Mouse (Mus musculus): ENCODE data around the gene Tardbp. TPM values are rescaled to one million over a fixed set of nuclear protein-coding genes. Genes with fewer than 3 reads are reported as not detected.

Tardbp gene
- total and polyA plus RNA-seq, 3 experiments: 176 to 618 (median 341) TPM

DNA sequence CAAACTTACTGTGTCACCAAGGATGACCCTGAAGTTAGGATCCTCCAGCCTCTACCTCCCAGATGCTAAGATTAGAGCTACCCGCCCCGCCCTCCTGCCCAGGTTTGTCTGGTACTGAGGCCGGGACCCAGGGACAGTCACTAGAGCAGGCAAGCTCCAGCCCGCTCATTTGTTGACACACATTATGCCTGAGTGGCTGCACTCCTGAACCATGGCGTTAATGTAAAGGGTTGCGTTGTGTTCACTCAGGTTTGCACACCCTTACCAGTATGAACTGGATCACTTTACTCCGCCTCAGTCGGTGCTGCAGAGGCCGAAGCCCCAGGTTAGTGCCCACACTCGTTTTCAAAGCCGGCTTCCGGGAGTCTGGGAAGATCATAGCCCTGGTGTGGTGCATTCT lies 63.2 kb downstream of the Tardbp start:
- H3K4me3 ChIP-seq (replicated peaks in 1 of 3; ENCODE audit: low read depth in 2 of 3, low read length in 2 of 3, poor library complexity in 1 of 3): no peak overlapping the region
- no peak overlapping the region for H3K9ac ChIP-seq (ENCODE audit: insufficient read depth, low read depth)
- H3K27me3 ChIP-seq (replicated peaks): no peaks in the 10 kb centered on the region
- dilution Hi-C loops (cut with MboI; ENCODE audit: extremely low pct_ligation_motif_present, extremely low pct_unique_long_range_greater_than_20kb, low sequenced_read_pairs): no loop called here
- no peaks in the 10 kb centered on the region for H3K9me3 ChIP-seq (replicated peaks; ENCODE audit: low read length)
- 0 out of 4 replicates have a peak, but pooled peaks cover 0 to 3% of the 10 kb centered on the region in 2 experiments for H3K4me1 ChIP-seq (ENCODE audit: control insufficient read depth in 1 of 2, insufficient read depth in 2 of 2)
- H3K36me3 ChIP-seq (replicated peaks in 1 of 2; ENCODE audit: control insufficient read depth in 1 of 2, insufficient read depth in 1 of 2, low read length in 1 of 2): peaks cover 71 to 82% of the 10 kb centered on the region in 2 experiments
- H3K79me2 ChIP-seq (replicated peaks; ENCODE audit: control insufficient read depth, extremely low read depth, insufficient read depth, poor library complexity, severe bottlenecking): peaks cover 11% of the 10 kb centered on the region; the same call in 1 of the 2 replicates
- H3K27ac ChIP-seq (ENCODE audit: insufficient read depth, low read depth): no peak overlapping the region
- no peak for TF ChIP-seq NRF1 (IDR thresholded peaks at IDR 0.05; ENCODE audit: low read depth, low read length)
- no peak for TF ChIP-seq SIN3A (IDR thresholded peaks at IDR 0.05; ENCODE audit: low read length)
- no peak for TF ChIP-seq EP300 (IDR thresholded peaks at IDR 0.05; ENCODE audit: low read length)
- no peak for TF ChIP-seq MAX (IDR thresholded peaks at IDR 0.05; ENCODE audit: low read length)
- TF ChIP-seq MAFK (IDR thresholded peaks at IDR 0.05; ENCODE audit: insufficient replicate concordance, low read length): no peak
- no peak for TF ChIP-seq IRF4 (IDR thresholded peaks at IDR 0.05; ENCODE audit: low read depth, low read length)
- no peak for TF ChIP-seq ZKSCAN1 (IDR thresholded peaks at IDR 0.05; ENCODE audit: borderline replicate concordance, low read depth, low read length)
- no peak for TF ChIP-seq MYC (IDR thresholded peaks at IDR 0.05; ENCODE audit: low read depth, low read length)
- no peak for TF ChIP-seq CHD1 (IDR thresholded peaks at IDR 0.05; ENCODE audit: low read depth, low read length)
- no peak for TF ChIP-seq TCF12 (IDR thresholded peaks at IDR 0.05; ENCODE audit: low read depth, low read length)
- no peak for TF ChIP-seq SMC3 (IDR thresholded peaks at IDR 0.05; ENCODE audit: low read depth, low read length)
- no peak for TF ChIP-seq ZC3H11A (IDR thresholded peaks at IDR 0.05; ENCODE audit: low read depth, low read length)
- TF ChIP-seq USF1 (IDR thresholded peaks at IDR 0.05; ENCODE audit: low read depth, low read length): no peak
- TF ChIP-seq MXI1 (IDR thresholded peaks at IDR 0.05; ENCODE audit: low read depth, low read length): no peak
- TF ChIP-seq JUN (IDR thresholded peaks at IDR 0.05; ENCODE audit: insufficient read depth, low read depth, low read length): no peak
- TF ChIP-seq POLR2A (IDR thresholded peaks at IDR 0.05; ENCODE audit: low read depth, low read length): no peak
- TF ChIP-seq RAD21 (IDR thresholded peaks at IDR 0.05; ENCODE audit: low read depth, low read length): no peak
- TF ChIP-seq ELF1 (IDR thresholded peaks at IDR 0.05; ENCODE audit: low read depth, low read length): no peak
- no peak overlapping the region for H3K4me2 ChIP-seq (ENCODE audit: insufficient read depth, low read depth, poor library complexity, severe bottlenecking)
- in situ Hi-C loops (cut with MboI; ENCODE audit: low pct_ligation_motif_present, low pct_unique_long_range_greater_than_20kb, low sequenced_read_pairs): no loop called here
- DNase-seq (ENCODE audit: extremely low read depth): no peak

DNA sequence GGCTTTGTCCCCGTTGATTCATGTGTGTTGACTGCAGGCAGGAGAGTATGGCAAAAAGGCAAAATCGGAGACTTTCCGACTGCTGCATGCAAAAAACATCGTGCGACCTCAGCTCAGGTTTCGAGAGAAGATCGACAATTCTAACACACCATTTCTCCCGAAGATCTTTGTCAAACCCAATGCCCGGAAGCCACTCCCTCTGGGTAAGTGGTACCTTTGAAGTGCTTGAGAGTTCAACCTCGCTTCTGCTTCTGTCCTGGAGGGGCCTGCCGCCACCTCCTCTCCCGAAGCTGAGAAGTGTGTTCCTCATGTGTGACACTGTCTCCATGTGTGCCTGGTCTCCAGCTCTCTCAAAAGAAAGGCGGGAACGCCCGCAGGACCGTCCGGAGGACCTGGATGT lies 64.1 kb downstream of the Tardbp start:
- Histone ChIP-seq H3K27ac (ENCODE audit: insufficient read depth, low read depth) (no peak overlapping the region), H3K27me3 (replicated peaks) (no peaks in the 10 kb centered on the region), H3K4me2 (ENCODE audit: insufficient read depth, low read depth, poor library complexity, severe bottlenecking) (no peak overlapping the region), H3K36me3 (replicated peaks in 1 of 2; ENCODE audit: control insufficient read depth in 1 of 2, insufficient read depth in 1 of 2, low read length in 1 of 2) (peaks cover 62 to 73% of the 10 kb centered on the region in 2 experiments), H3K9me3 (replicated peaks; ENCODE audit: low read length) (no peaks in the 10 kb centered on the region), H3K9ac (ENCODE audit: insufficient read depth, low read depth) (no peak overlapping the region), H3K79me2 (replicated peaks; ENCODE audit: control insufficient read depth, extremely low read depth, insufficient read depth, poor library complexity, severe bottlenecking) (peaks cover 11% of the 10 kb centered on the region; the same call in 1 of the 2 replicates), H3K4me3 (replicated peaks in 1 of 3; ENCODE audit: low read depth in 2 of 3, low read length in 2 of 3, poor library complexity in 1 of 3) (no peak overlapping the region), H3K4me1 (ENCODE audit: control insufficient read depth in 1 of 2, insufficient read depth in 2 of 2) (peaks cover 0 to 6% of the 10 kb centered on the region in 2 experiments; a peak in 2 of 4 replicates)
- no peak for DNase-seq (ENCODE audit: extremely low read depth)
- dilution Hi-C loops (cut with MboI; ENCODE audit: extremely low pct_ligation_motif_present, extremely low pct_unique_long_range_greater_than_20kb, low sequenced_read_pairs) (no loop called here), in situ Hi-C loops (cut with MboI; ENCODE audit: low pct_ligation_motif_present, low pct_unique_long_range_greater_than_20kb, low sequenced_read_pairs) (no loop called here)
- TF ChIP-seq ETS1 (conservative IDR thresholded peaks at IDR 0.05; ENCODE audit: low read depth, low read length): no peak
- TF ChIP-seq NELFE (IDR thresholded peaks at IDR 0.05; ENCODE audit: low read depth, low read length): no peak
- TF ChIP-seq POLR2A (IDR thresholded peaks at IDR 0.05; ENCODE audit: low read depth, low read length): no peak
- no peak for TF ChIP-seq ZKSCAN1 (IDR thresholded peaks at IDR 0.05; ENCODE audit: borderline replicate concordance, low read depth, low read length)
- TF ChIP-seq E2F4 (IDR thresholded peaks at IDR 0.05; ENCODE audit: insufficient replicate concordance, low read depth, low read length): no peak
- no peak for TF ChIP-seq ZNF384 (IDR thresholded peaks at IDR 0.05; ENCODE audit: low read depth, low read length)

Other genes with a start within 250 kb of the Tardbp start
- gene Ubiad1, start 182.2 kb downstream of the Tardbp start, total RNA-seq (2012; rRNA removed): 20.9 and 24.6 TPM in 2 replicates
- gene Ubiad1, start 182.2 kb downstream of the Tardbp start, total RNA-seq (2014; rRNA removed): 20.0 and 21.9 TPM in 2 replicates
- 16.9 and 20.5 TPM in 2 replicates for gene Ubiad1, start 182.2 kb downstream of the Tardbp start, polyA plus RNA-seq (2012; ENCODE audit: insufficient read length, low read depth)
- gene Mtor, start 178.4 kb downstream of the Tardbp start, total RNA-seq (2012; rRNA removed): 24.3 and 25.5 TPM in 2 replicates
- 10.5 TPM in 2 replicates for gene Mtor, start 178.4 kb downstream of the Tardbp start, total RNA-seq (2014; rRNA removed)
- gene Mtor, start 178.4 kb downstream of the Tardbp start, polyA plus RNA-seq (2012; ENCODE audit: insufficient read length, low read depth): 23.8 and 28.6 TPM in 2 replicates
- gene Angptl7, start 126.6 kb downstream of the Tardbp start, total RNA-seq (2012; rRNA removed): not detected in 2 replicates
- gene Angptl7, start 126.6 kb downstream of the Tardbp start, total RNA-seq (2014; rRNA removed): not detected in 2 replicates
- 0.14 TPM in 1 of 2 replicates, not detected in the other for gene Angptl7, start 126.6 kb downstream of the Tardbp start, polyA plus RNA-seq (2012; ENCODE audit: insufficient read length, low read depth)
- 61.8 and 75.4 TPM in 2 replicates for gene Exosc10, start 68.6 kb downstream of the Tardbp start, total RNA-seq (2012; rRNA removed)
- 36.7 and 40.1 TPM in 2 replicates for gene Exosc10, start 68.6 kb downstream of the Tardbp start, total RNA-seq (2014; rRNA removed)
- 90.7 and 108 TPM in 2 replicates for gene Exosc10, start 68.6 kb downstream of the Tardbp start, polyA plus RNA-seq (2012; ENCODE audit: insufficient read length, low read depth)
- 151 and 213 TPM in 2 replicates for gene Srm, start 35.5 kb downstream of the Tardbp start, total RNA-seq (2012; rRNA removed)
- gene Srm, start 35.5 kb downstream of the Tardbp start, total RNA-seq (2014; rRNA removed): 127 and 136 TPM in 2 replicates
- gene Srm, start 35.5 kb downstream of the Tardbp start, polyA plus RNA-seq (2012; ENCODE audit: insufficient read length, low read depth): 521 and 640 TPM in 2 replicates
- 0.85 and 1.3 TPM in 2 replicates for gene Masp2, start 24.5 kb downstream of the Tardbp start, total RNA-seq (2012; rRNA removed)
- gene Masp2, start 24.5 kb downstream of the Tardbp start, total RNA-seq (2014; rRNA removed): 0.11 TPM in 1 of 2 replicates, not detected in the other
- gene Masp2, start 24.5 kb downstream of the Tardbp start, polyA plus RNA-seq (2012; ENCODE audit: insufficient read length, low read depth): 0.21 TPM in 1 of 2 replicates, not detected in the other
- gene Gm572, start 16.3 kb upstream of the Tardbp start, total RNA-seq (2012; rRNA removed): not detected in 2 replicates
- gene Gm572, start 16.3 kb upstream of the Tardbp start, total RNA-seq (2014; rRNA removed): not detected in 2 replicates
- not detected in 2 replicates for gene Gm572, start 16.3 kb upstream of the Tardbp start, polyA plus RNA-seq (2012; ENCODE audit: insufficient read length, low read depth)
- 0.13 and 0.17 TPM in 2 replicates for gene Casz1, start 177.4 kb upstream of the Tardbp start, total RNA-seq (2012; rRNA removed)
- 0.12 and 0.23 TPM in 2 replicates for gene Casz1, start 177.4 kb upstream of the Tardbp start, total RNA-seq (2014; rRNA removed)
- gene Casz1, start 177.4 kb upstream of the Tardbp start, polyA plus RNA-seq (2012; ENCODE audit: insufficient read length, low read depth): 0.36 and 0.37 TPM in 2 replicates